ENCODE assay signal across 24 mouse cellular contexts in the genomic region with DNA sequence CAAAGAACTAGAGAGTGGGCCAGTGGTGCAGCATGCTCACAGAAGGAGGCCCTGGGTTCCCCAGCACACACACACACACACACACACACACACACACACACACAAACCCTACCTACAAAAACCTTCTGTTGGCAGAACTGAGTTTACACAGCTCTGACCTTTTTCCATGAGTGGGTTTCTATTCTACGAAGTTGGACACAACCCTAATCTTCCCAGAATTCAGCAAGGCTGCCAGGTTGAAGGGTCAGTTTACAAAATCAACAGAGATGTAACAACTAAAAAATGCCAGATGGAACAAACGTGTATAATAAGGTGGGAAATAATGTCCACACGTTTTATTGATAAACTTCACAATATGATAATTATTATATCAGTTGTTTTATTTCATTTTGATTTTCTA. TPM values are rescaled to one million over a fixed set of nuclear protein-coding genes. Genes with fewer than 3 reads are reported as not detected.
"Had no signal": no experiment of that assay in that cellular context is flagged by ENCODE, and none has a peak within 500 bp of the region (broad histone marks: within the 10 kb centered on the region; RNA-seq: fewer than 3 reads in every experiment).

No protein-coding gene starts in this region.

- H3K9me3 ChIP-seq: limb, embryonic 12.5 days; limb, embryonic 15.5 days; megakaryocyte, embryonic 14.5 days; midbrain, embryonic 10.5 days; midbrain, embryonic 13.5 days; neural tube, embryonic 12.5 days; neural tube, embryonic 15.5 days; stomach, embryonic 15.5 days had no signal

- H3K4me1 ChIP-seq: limb, embryonic 15.5 days; megakaryocyte, embryonic 14.5 days; midbrain, embryonic 13.5 days; neural tube, embryonic 12.5 days; neural tube, embryonic 15.5 days had no signal

- H3K27me3 ChIP-seq: limb, embryonic 12.5 days; limb, embryonic 15.5 days; neural tube, embryonic 12.5 days; neural tube, embryonic 15.5 days; stomach, embryonic 15.5 days had no signal

- H3K9ac ChIP-seq: limb, embryonic 12.5 days; limb, embryonic 15.5 days; liver, embryonic 14.5 days; liver, postnatal 0 days; lung, embryonic 14.5 days; midbrain, embryonic 13.5 days; neural tube, embryonic 12.5 days; neural tube, embryonic 15.5 days; stomach, embryonic 15.5 days had no signal

- ATAC-seq: midbrain, embryonic 13.5 days; midbrain, embryonic 16.5 days had no signal

- DNase-seq: kidney, adult 2 months; layer of hippocampus, postnatal 36 days; left cerebral cortex, postnatal 4 days; liver, postnatal 0 days; lung, embryonic 14.5 days; right cerebral cortex, adult 18-20 months; right cerebral cortex, postnatal 14 days; spleen, adult 18-20 months; thymus, postnatal 25 days had no signal

- H3K4me2 ChIP-seq: limb, embryonic 12.5 days; limb, embryonic 15.5 days; liver, embryonic 11.5 days; lung, embryonic 14.5 days; midbrain, embryonic 13.5 days; neural tube, embryonic 12.5 days; neural tube, embryonic 15.5 days; stomach, embryonic 15.5 days had no signal

- H3K36me3 ChIP-seq: limb, embryonic 12.5 days; limb, embryonic 15.5 days; midbrain, embryonic 10.5 days; midbrain, embryonic 13.5 days; neural tube, embryonic 12.5 days; neural tube, embryonic 15.5 days; stomach, embryonic 15.5 days had no signal

- H3K4me3 ChIP-seq: left cerebral cortex, adult 2 months; limb, embryonic 12.5 days; limb, embryonic 15.5 days; megakaryocyte, embryonic 14.5 days; midbrain, embryonic 10.5 days; midbrain, embryonic 13.5 days; neural tube, embryonic 12.5 days; neural tube, embryonic 15.5 days; stomach, embryonic 15.5 days had no signal

- H3K27ac ChIP-seq: kidney, postnatal 0 days; left cerebral cortex, adult 2 months; limb, embryonic 12.5 days; limb, embryonic 15.5 days; liver, embryonic 14.5 days; midbrain, embryonic 10.5 days; midbrain, embryonic 13.5 days; neural tube, embryonic 12.5 days; neural tube, embryonic 15.5 days had no signal

RNA-seq across cellular contexts. Expression of a gene that starts 3.5 kb away (rescaled TPM):
- polyA plus RNA-seq: limb, embryonic 12.5 days; midbrain, embryonic 13.5 days had no signal

RNA-seq across cellular contexts. Expression of a gene that starts 21.8 kb away (rescaled TPM):
- polyA plus RNA-seq: intestine, postnatal 0 days; kidney, adult 2 months; kidney, embryonic 14.5 days; kidney, postnatal 0 days; limb, embryonic 12.5 days; liver, embryonic 11.5 days; liver, embryonic 14.5 days; liver, postnatal 0 days; midbrain, embryonic 10.5 days; midbrain, embryonic 13.5 days; midbrain, embryonic 16.5 days; neural tube, embryonic 12.5 days; neural tube, embryonic 15.5 days; stomach, embryonic 15.5 days had no signal

RNA-seq across cellular contexts. Expression of a gene that starts 28.7 kb away (rescaled TPM):
- polyA plus RNA-seq: liver, postnatal 0 days had no signal
